8 mouse cellular contexts compared by ENCODE assay signal in genomic region chr9:41391591-41392320, GRCm38 (mm10).
DNase-seq lines count a peak whose midpoint lies in the region.

No protein-coding gene starts in this region.

- peak; percentile 11 for DNase-seq in cerebellum, adult 11-12 months
- no peak for DNase-seq in cerebellum, adult 11 months
- DNase-seq in lung, postnatal 14 days: peak; percentile 4
- DNase-seq in lung, postnatal 25 days (ENCODE audit: low spot score): no peak
- peak; percentile 57 for DNase-seq in layer of hippocampus, adult 9-10 months (ENCODE audit: low spot score)
- DNase-seq in right cerebral cortex, postnatal 10 days (ENCODE audit: low spot score in 2 of 2): peak; percentile 54 to 75
- no peak for DNase-seq in liver
- no peak for DNase-seq in spleen, adult 18-20 months

Comparison
In these comparisons a context has a peak if more than half of its experiments do, and no peak if none do; other contexts are left out.
1. DNase-seq: peak in cerebellum, adult 11-12 months (single experiment), lung, postnatal 14 days (single experiment), layer of hippocampus, adult 9-10 months (single experiment) and right cerebral cortex, postnatal 10 days (2 of 2); none in cerebellum, adult 11 months (single experiment), lung, postnatal 25 days (single experiment), liver (single experiment) and spleen, adult 18-20 months (0 of 2).